Mouse (Mus musculus) spleen, adult 2 months (tissue): Measurements from ENCODE around the gene Hoxa13.

Source experiments
- CTCF ChIP-seq: fragments of 200-500 bp; IDR thresholded peaks from 2 replicates; pipeline ENCODE4 v1.5.1; 2011; ENCODE audit warnings: mild to moderate bottlenecking, inconsistent platforms; ENCODE audit not compliant: insufficient read depth, insufficient read length, insufficient replicate concordance; ENCODE audit errors: extremely low read depth
- POLR2A ChIP-seq: fragments of 200-500 bp; IDR thresholded peaks from 2 replicates; pipeline ENCODE4 v1.6.1; 2011; ENCODE audit warnings: low read depth, low read length, inconsistent platforms

DNA sequence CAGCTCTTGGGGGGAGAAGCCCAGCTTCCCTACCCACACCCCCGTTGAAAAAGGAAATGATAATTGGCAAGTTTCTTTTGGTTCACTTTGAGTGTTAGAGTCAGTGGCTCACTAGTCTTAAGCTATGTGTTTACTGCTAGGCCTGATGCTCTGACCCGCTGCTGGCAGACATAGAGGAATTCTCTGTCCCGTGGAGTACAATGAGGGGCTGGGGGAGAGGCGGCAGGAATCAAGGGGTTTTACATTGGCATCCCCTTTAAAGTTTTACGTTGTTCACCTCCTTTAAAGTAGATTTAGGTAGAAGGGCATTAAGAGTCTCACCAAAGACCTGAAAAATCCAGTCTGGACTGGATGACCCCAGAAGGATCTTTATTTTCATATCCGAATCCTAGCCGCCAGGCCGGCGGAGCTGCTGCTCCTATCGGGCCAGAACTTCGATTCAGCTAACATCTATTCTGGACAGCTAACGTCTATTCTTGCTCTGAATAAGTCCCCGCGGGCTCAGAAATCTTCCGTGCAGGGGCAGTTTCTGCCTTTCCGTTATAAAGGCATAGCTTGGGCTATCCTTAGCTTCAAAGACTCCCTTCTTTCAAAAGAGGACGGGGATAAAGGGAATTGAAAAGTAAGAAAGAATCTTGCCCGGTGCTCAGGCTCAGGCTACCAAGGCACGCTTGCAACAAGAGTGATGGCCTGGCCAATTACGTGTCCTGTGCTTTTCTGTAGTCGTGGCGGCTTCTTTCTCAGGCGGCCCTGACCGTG lies 8.5 kb downstream of the Hoxa13 start:
- no peak for TF ChIP-seq CTCF
- no peak for TF ChIP-seq POLR2A
